Mouse (Mus musculus) embryonic stem cell, embryonic (primary cell): Measurements from ENCODE around the gene 1700020D05Rik.

ENCODE experiments used
- CTCF ChIA-PET, 4 experiments: fragments of 300-600 bp in 2 of 4; fragments of 350-600 bp in 2 of 4; sonication (Branson Sonifier 250); formaldehyde crosslinking; loops; one replicate each; lab custom pipeline; 2022; ENCODE audit warnings: inconsistent platforms in 2 of 4; lab: Charles Lee
- POLR2A ChIA-PET, 4 experiments: fragments of 300-600 bp in 2 of 4; fragments of 350-600 bp in 2 of 4; sonication (Branson Sonifier 250); formaldehyde crosslinking; loops; one replicate each; lab custom pipeline; 2022; ENCODE audit warnings: antibody characterized with exemption in 4 of 4, inconsistent platforms in 1 of 4; lab: Charles Lee

Gene 1700020D05Rik

GRCm38 (mm10) chr19:5503687-5504086 lies at the start of gene 1700020D05Rik:
1700020D05Rik (minus strand) TSS chr19:5503787.
- ChIA-PET POLR2A (interaction anchor here in 2 of 4 experiments (0.7 to 3.1 kb wide), 8 partner anchors 8 to 47 kb away, joined by 3 to 36 read pairs (median 6); partner anchors contain the start of genes Cfl1 (in 2 of the 2), Mus81 (in 2 of the 2) and Fibp (in 1 of the 2)), CTCF (interaction anchor here in 2 of 4 experiments (0.6 to 1.5 kb wide), 2 partner anchors 10 to 227 kb away, joined by 3 to 5 read pairs; no protein-coding TSS in a partner anchor)

- ChIA-PET POLR2A (no interaction called here), CTCF (interaction anchor here in 1 of 4 experiments (1.3 kb wide), 1 partner anchor 21 kb away, joined by 3 read pairs; no protein-coding TSS in a partner anchor)
Measured at GRCm38 (mm10) chr19:5547471-5548056, 44.0 kb upstream of the 1700020D05Rik start.

- CTCF ChIA-PET: interaction anchor here in 1 of 4 experiments (1.2 kb wide), 1 partner anchor 24 kb away, joined by 4 read pairs; the partner anchor contains the start of gene Ap5b1
- POLR2A ChIA-PET: interaction anchor here in 2 of 4 experiments (0.6 to 1.5 kb wide), 3 partner anchors 9 to 62 kb away, joined by 3 to 4 read pairs (median 4); no protein-coding TSS in a partner anchor
Measured at GRCm38 (mm10) chr19:5544031-5544430, 40.4 kb upstream of the 1700020D05Rik start.

- ChIA-PET POLR2A (interaction anchor here in 1 of 4 experiments (1.1 to 1.5 kb wide), 2 partner anchors 47 to 53 kb away, joined by 4 to 6 read pairs; partner anchors contain the start of gene Cfl1), CTCF (interaction anchor here in 1 of 4 experiments (0.6 kb wide), 1 partner anchor 142 kb away, joined by 3 read pairs; no protein-coding TSS in a partner anchor)
Measured at GRCm38 (mm10) chr19:5543362-5543761, 39.8 kb upstream of the 1700020D05Rik start.

- CTCF ChIA-PET: interaction anchor here in 2 of 4 experiments (1.0 to 3.0 kb wide), 6 partner anchors 9 to 248 kb away, joined by 3 to 19 read pairs (median 6); partner anchors contain the start of gene Ap5b1 (in 2 of the 2)
- POLR2A ChIA-PET: interaction anchor here in 3 of 4 experiments (0.5 to 2.1 kb wide), 12 partner anchors 9 to 547 kb away, joined by 3 to 9 read pairs (median 4); partner anchors contain the start of genes Ap5b1 (in 1 of the 3), Cfl1 (in 1 of the 3) and Snx32 (in 1 of the 3)
Measured at GRCm38 (mm10) chr19:5538786-5539185, 35.2 kb upstream of the 1700020D05Rik start.

- CTCF ChIA-PET: interaction anchor here in 3 of 4 experiments (0.6 to 3.9 kb wide), 9 partner anchors 35 to 571 kb away, joined by 3 to 20 read pairs (median 4); partner anchors contain the start of genes Ap5b1 (in 2 of the 3) and Mus81 (in 1 of the 3)
Measured at GRCm38 (mm10) chr19:5532520-5532919, 28.9 kb upstream of the 1700020D05Rik start.

GRCm38 (mm10) chr19:5530138-5530524 lies 26.5 kb upstream of the 1700020D05Rik start:
- POLR2A ChIA-PET: interaction anchor here (0.6 to 2.5 kb wide), 17 partner anchors 9 to 527 kb away, joined by 3 to 14 read pairs (median 4); partner anchors contain the start of genes Ap5b1 (in 3 of the 4), Mus81 (in 1 of the 4) and Snx32 (in 1 of the 4)
- CTCF ChIA-PET: interaction anchor here (0.6 to 3.8 kb wide), 47 partner anchors 8 to 747 kb away, joined by 3 to 54 read pairs (median 4); partner anchors contain the start of genes Ap5b1 (in 4 of the 4), Rnaseh2c (in 2 of the 4), Ccdc85b (in 1 of the 4) and Ehbp1l1 (in 1 of the 4)

More at GRCm38 (mm10) chr19:5532520-5532919, 28.9 kb upstream of the 1700020D05Rik start:
- POLR2A ChIA-PET: interaction anchor here in 3 of 4 experiments (0.5 to 1.2 kb wide), 7 partner anchors 20 to 115 kb away, joined by 3 to 5 read pairs (median 3); partner anchors contain the start of gene Ap5b1 (in 1 of the 3)

GRCm38 (mm10) chr19:5529325-5530137 lies 25.9 kb upstream of the 1700020D05Rik start:
- CTCF ChIA-PET: interaction anchor here (0.5 to 3.8 kb wide), 68 partner anchors 9 to 1623 kb away, joined by 3 to 54 read pairs (median 4); partner anchors contain the start of genes Ap5b1 (in 4 of the 4), Rnaseh2c (in 2 of the 4), Snx32 (in 2 of the 4) and Ccdc85b (in 1 of the 4)
- POLR2A ChIA-PET: interaction anchor here (0.6 to 2.5 kb wide), 25 partner anchors 9 to 527 kb away, joined by 3 to 14 read pairs (median 3); partner anchors contain the start of genes Ap5b1 (in 3 of the 4), Cfl1 (in 2 of the 4), Mus81 (in 2 of the 4) and Ehbp1l1 (in 1 of the 4)

- ChIA-PET CTCF (interaction anchor here in 2 of 4 experiments (0.6 to 2.2 kb wide), 6 partner anchors 43 to 560 kb away, joined by 3 to 12 read pairs (median 5); partner anchors contain the start of gene Ap5b1 (in 1 of the 2)), POLR2A (interaction anchor here in 3 of 4 experiments (0.5 to 1.2 kb wide), 6 partner anchors 26 to 387 kb away, joined by 3 to 6 read pairs (median 4); partner anchors contain the start of genes AI837181 (in 1 of the 3), Cfl1 (in 1 of the 3), Dpf2 (in 1 of the 3) and Drap1 (in 1 of the 3))
Measured at GRCm38 (mm10) chr19:5525204-5525603, 21.6 kb upstream of the 1700020D05Rik start.

GRCm38 (mm10) chr19:5518721-5519120 lies 15.1 kb upstream of the 1700020D05Rik start:
- ChIA-PET POLR2A (interaction anchor here in 1 of 4 experiments (1.2 kb wide), 1 partner anchor 55 kb away, joined by 3 read pairs; no protein-coding TSS in a partner anchor), CTCF (interaction anchor here in 2 of 4 experiments (0.6 kb wide), 2 partner anchors 63 to 610 kb away, joined by 3 read pairs; no protein-coding TSS in a partner anchor)

- ChIA-PET POLR2A (interaction anchor here in 1 of 4 experiments (0.9 to 1.5 kb wide), 3 partner anchors 26 to 93 kb away, joined by 3 to 4 read pairs (median 3); partner anchors contain the start of gene Drap1), CTCF (interaction anchor here in 1 of 4 experiments (0.9 to 1.8 kb wide), 3 partner anchors 29 to 53 kb away, joined by 3 to 7 read pairs (median 3); partner anchors contain the start of gene Mus81)
Measured at GRCm38 (mm10) chr19:5516906-5517505, 13.4 kb upstream of the 1700020D05Rik start.

GRCm38 (mm10) chr19:5515840-5516777 lies 12.5 kb upstream of the 1700020D05Rik start:
- ChIA-PET POLR2A (interaction anchor here in 2 of 4 experiments (1.4 to 1.9 kb wide), 3 partner anchors 25 to 92 kb away, joined by 3 to 9 read pairs (median 4); partner anchors contain the start of genes Cfl1 (in 1 of the 2) and Drap1 (in 1 of the 2)), CTCF (interaction anchor here in 1 of 4 experiments (0.9 to 1.8 kb wide), 3 partner anchors 28 to 53 kb away, joined by 3 to 7 read pairs (median 3); partner anchors contain the start of gene Mus81)

GRCm38 (mm10) chr19:5513005-5513349 lies 9.4 kb upstream of the 1700020D05Rik start:
- CTCF ChIA-PET: interaction anchor here in 1 of 4 experiments (0.5 kb wide), 1 partner anchor 26 kb away, joined by 4 read pairs; no protein-coding TSS in a partner anchor
- POLR2A ChIA-PET: interaction anchor here in 2 of 4 experiments (0.8 to 5.0 kb wide), 2 partner anchors 20 to 333 kb away, joined by 3 to 163 read pairs; partner anchors contain the start of genes Cfl1 (in 1 of the 2) and Mus81 (in 1 of the 2)

- POLR2A ChIA-PET: interaction anchor here in 3 of 4 experiments (0.7 to 5.0 kb wide), 4 partner anchors 9 to 334 kb away, joined by 3 to 163 read pairs (median 10); partner anchors contain the start of genes Cfl1 (in 2 of the 3) and Mus81 (in 1 of the 3)
- CTCF ChIA-PET: interaction anchor here in 1 of 4 experiments (0.5 kb wide), 1 partner anchor 25 kb away, joined by 4 read pairs; no protein-coding TSS in a partner anchor
Measured at GRCm38 (mm10) chr19:5512091-5513004, 8.8 kb upstream of the 1700020D05Rik start.
